Mouse (Mus musculus) midbrain, embryonic 11.5 days (tissue): ENCODE results near the gene Apoc4. TPM values are rescaled to one million over a fixed set of nuclear protein-coding genes. Genes with fewer than 3 reads are reported as not detected.

Source experiments
- ATAC-seq: fragments of 200-750 bp; cut with Nextera tagmentation; 2 replicates; pipeline ENCODE4 v1.8.0; 2017; ENCODE audit warnings: moderate TSS enrichment, moderate library complexity; ENCODE audit not compliant: low FRiP score
- DNase-seq: peaks from one replicate; pipeline ENCODE4 v3.0.0; 2015; ENCODE audit warnings: low spot score; ENCODE audit errors: missing footprints
- H3K27ac ChIP-seq: fragments of 300-500 bp; sonication (generic); 2 replicates; pipeline ENCODE4 v1.5.1; 2014; ENCODE audit warnings: low read depth, low read length
- H3K27me3 ChIP-seq: fragments of 300-500 bp; sonication (generic); 2 replicates; pipeline ENCODE4 v1.6.1; 2014; ENCODE audit warnings: mild to moderate bottlenecking, low read length, moderate library complexity, mixed read lengths; ENCODE audit not compliant: control insufficient read depth, insufficient read depth
- H3K36me3 ChIP-seq: fragments of 300-500 bp; sonication (generic); 2 replicates; pipeline ENCODE4 v1.6.1; 2014; ENCODE audit warnings: mild to moderate bottlenecking, low read length, moderate library complexity, mixed read lengths; ENCODE audit not compliant: control insufficient read depth, insufficient read depth
- H3K4me1 ChIP-seq: fragments of 300-500 bp; sonication (generic); 2 replicates; pipeline ENCODE4 v1.6.1; 2014; ENCODE audit warnings: low read length; ENCODE audit not compliant: control insufficient read depth, insufficient read depth
- H3K4me2 ChIP-seq: fragments of 300-500 bp; sonication (generic); 2 replicates; pipeline ENCODE4 v1.6.1; 2014; ENCODE audit warnings: mild to moderate bottlenecking, moderate library complexity
- H3K4me3 ChIP-seq: fragments of 300-500 bp; sonication (generic); 2 replicates; pipeline ENCODE4 v1.5.1; 2014; ENCODE audit warnings: low read depth, low read length
- H3K9ac ChIP-seq: fragments of 300-500 bp; sonication (generic); 2 replicates; pipeline ENCODE4 v1.6.1; 2014; ENCODE audit warnings: low read length
- H3K9me3 ChIP-seq: fragments of 300-500 bp; sonication (generic); 2 replicates; pipeline ENCODE4 v1.6.1; 2016; ENCODE audit warnings: low read length; ENCODE audit not compliant: control insufficient read depth
- WGBS: fragments of 180-500 bp; shearing (Covaris S2); extraction: QIAGEN DNeasy Blood & Tissue Kit; methylation state at CpG from one replicate; pipeline ENCODE4 v1.1.7; 2014; 5-methylcytosine and 5-hydroxymethylcytosine counted together
- polyA plus RNA-seq: library from polyadenylated mRNA; unstranded; fragments of >200 nt; fragmentation: Nextera tagmentation; extraction: Ambion mirVana; gene quantifications from 2 replicates; pipeline ENCODE4 v1.2.1, GENCODE M21; 2014

Apoc4 gene
- polyA plus RNA-seq, 1 experiment from 2014 or later = not detected

GRCm38 (mm10) chr7:19701069-19701761, 19.9 kb upstream of the Apoc4 start:
- WGBS = 29% methylated on average over 22 of the region's 22 CpGs
- peak; percentile 63 for ATAC-seq
- H3K36me3 ChIP-seq = peaks cover 13% of the 10 kb centered on the region

GRCm38 (mm10) chr7:19700299-19701068, 19.2 kb upstream of the Apoc4 start:
- no peak overlapping the region for H3K4me2 ChIP-seq
- DNase-seq (no peak), ATAC-seq (no peak)
- H3K4me1 ChIP-seq = peaks cover 13% of the 10 kb centered on the region
- WGBS = 58% methylated on average over 12 of the region's 12 CpGs
- H3K9ac ChIP-seq = no peak overlapping the region
- H3K36me3 ChIP-seq = peaks cover 14% of the 10 kb centered on the region
- no peaks in the 10 kb centered on the region for H3K27me3 ChIP-seq
- H3K9me3 ChIP-seq = peaks cover 4% of the 10 kb centered on the region; the same call in 1 of the 2 replicates
- H3K27ac ChIP-seq = no peak overlapping the region
- no peak overlapping the region for H3K4me3 ChIP-seq

More at GRCm38 (mm10) chr7:19701069-19701761, 19.9 kb upstream of the Apoc4 start:
- Histone ChIP-seq H3K4me2 (no peak overlapping the region), H3K4me3 (no peak overlapping the region), H3K9me3 (peaks cover 4% of the 10 kb centered on the region; the same call in 1 of the 2 replicates), H3K27me3 (no peaks in the 10 kb centered on the region), H3K4me1 (peaks cover 13% of the 10 kb centered on the region), H3K9ac (no peak overlapping the region), H3K27ac (no peak overlapping the region)
- peak; percentile 90 for DNase-seq

GRCm38 (mm10) chr7:19699827-19700148, 18.5 kb upstream of the Apoc4 start:
- Histone ChIP-seq H3K27me3 (no peaks in the 10 kb centered on the region), H3K36me3 (peaks cover 14% of the 10 kb centered on the region), H3K4me3 (no peak overlapping the region), H3K4me1 (peaks cover 13% of the 10 kb centered on the region), H3K4me2 (no peak overlapping the region), H3K27ac (no peak overlapping the region), H3K9ac (0 out of 2 replicates have a peak overlapping the region, but pooled peaks have one; percentile 67), H3K9me3 (peaks cover 4% of the 10 kb centered on the region; the same call in 1 of the 2 replicates)
- 81% methylated on average over 4 of the region's 4 CpGs for WGBS
- no peak for ATAC-seq
- DNase-seq = no peak

GRCm38 (mm10) chr7:19698907-19699826, 17.9 kb upstream of the Apoc4 start, which contains the start of gene Apoe:
Apoe (minus strand) TSS chr7:19699188.
- H3K4me3 ChIP-seq = peak within 1 kb of the TSS; percentile 31
- ATAC-seq (peak; percentile 56), DNase-seq (peak; percentile 95)
- WGBS = 1% methylated on average over 19 of the region's 20 CpGs
- no peaks in the 10 kb centered on the region for H3K27me3 ChIP-seq
- H3K4me2 ChIP-seq = peak within 1 kb of the TSS; percentile 65
- H3K9ac ChIP-seq = peak within 1 kb of the TSS; percentile 67
- peaks cover 13% of the 10 kb centered on the region for H3K4me1 ChIP-seq
- H3K36me3 ChIP-seq = peaks cover 14% of the 10 kb centered on the region
- no peak within 1 kb of the TSS for H3K27ac ChIP-seq
- peaks cover 4% of the 10 kb centered on the region; the same call in 1 of the 2 replicates for H3K9me3 ChIP-seq

DNA sequence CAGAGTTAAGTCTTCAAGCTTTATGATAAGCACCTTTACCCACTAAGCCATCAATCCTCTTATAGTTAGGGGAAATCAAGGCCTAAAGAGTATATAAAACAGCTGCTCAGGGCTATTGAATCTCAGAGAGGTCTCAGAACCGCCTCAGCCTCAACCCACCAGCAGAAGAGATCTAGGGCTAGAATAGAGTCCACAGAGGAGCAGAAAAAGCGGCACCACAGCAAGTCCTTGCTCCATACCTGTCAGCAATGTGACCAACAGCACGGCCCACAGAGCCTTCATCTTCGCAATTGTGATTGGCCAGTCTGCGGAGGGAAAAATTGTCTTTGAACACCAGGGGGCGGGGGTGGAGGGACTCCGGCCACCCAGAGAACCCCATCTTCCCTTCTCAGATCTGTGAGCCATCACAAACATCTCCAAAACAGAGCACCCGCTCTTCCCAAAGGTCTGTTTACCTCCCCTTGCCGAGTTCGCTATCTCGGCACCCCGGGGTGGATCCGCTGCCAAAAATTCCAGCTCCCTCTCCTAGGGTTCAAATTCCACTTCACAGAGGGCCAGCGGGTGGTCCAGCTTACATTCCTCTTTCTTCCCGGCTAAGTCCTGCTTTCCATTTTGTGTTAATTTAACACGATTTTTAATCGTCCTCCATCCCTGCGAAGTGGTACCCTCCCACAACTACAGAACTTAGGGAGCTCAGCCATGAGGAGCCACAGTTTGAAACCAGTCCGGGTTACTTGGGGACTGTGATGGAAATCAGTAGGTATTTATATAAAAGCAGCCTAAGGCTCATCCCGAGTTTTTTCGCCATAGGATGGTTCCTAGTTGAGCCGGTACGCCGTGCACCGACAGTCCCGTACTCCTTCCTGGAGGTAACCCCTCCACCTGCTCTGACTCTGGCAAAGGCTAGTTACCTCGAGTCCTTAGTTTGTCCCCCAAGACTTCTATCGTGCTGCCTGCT, 16.9 kb upstream of the Apoc4 start:
- ATAC-seq = no peak
- H3K36me3 ChIP-seq = peaks cover 10% of the 10 kb centered on the region
- peak overlapping the region; percentile 65 for H3K4me2 ChIP-seq
- H3K9me3 ChIP-seq = peaks cover 4% of the 10 kb centered on the region; the same call in 1 of the 2 replicates
- 3% methylated on average over 28 of the region's 28 CpGs for WGBS
- peaks cover 15% of the 10 kb centered on the region for H3K4me1 ChIP-seq
- peak overlapping the region; percentile 31 for H3K4me3 ChIP-seq
- H3K27ac ChIP-seq = no peak overlapping the region
- DNase-seq = peak; percentile 92
- H3K27me3 ChIP-seq = no peaks in the 10 kb centered on the region
- H3K9ac ChIP-seq = peak overlapping the region; percentile 67

DNA sequence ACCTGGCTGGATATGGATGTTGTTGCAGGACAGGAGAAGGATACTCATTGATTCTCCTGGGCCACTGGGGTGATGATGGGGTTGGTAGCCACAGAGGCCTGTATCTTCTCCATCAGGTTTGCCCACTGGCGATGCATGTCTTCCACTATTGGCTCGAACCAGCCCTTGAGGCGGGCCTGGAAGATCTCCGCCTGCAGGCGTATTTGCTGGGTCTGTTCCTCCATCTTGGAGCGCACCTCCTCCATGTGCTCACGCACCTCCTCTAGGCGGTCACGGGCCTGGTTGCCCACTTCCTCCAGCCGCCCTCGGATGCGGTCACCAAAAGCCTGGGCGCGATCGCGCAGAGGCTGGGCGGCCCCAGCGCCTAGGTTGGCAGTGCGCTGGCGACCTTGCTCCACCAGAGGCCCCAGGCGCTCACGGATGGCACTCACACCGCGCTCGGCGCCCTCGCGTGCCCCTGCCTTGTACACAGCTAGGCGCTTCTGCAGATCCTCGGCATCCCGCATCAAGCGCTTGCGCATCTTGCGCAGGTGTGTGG, 15.1 kb upstream of the Apoc4 start:
- Histone ChIP-seq H3K27me3 (no peaks in the 10 kb centered on the region), H3K36me3 (peaks cover 9% of the 10 kb centered on the region), H3K4me1 (peaks cover 17% of the 10 kb centered on the region), H3K4me2 (no peak overlapping the region), H3K4me3 (no peak overlapping the region), H3K27ac (no peak overlapping the region), H3K9me3 (peaks cover 4% of the 10 kb centered on the region; the same call in 1 of the 2 replicates), H3K9ac (no peak overlapping the region)
- DNase-seq = peak; percentile 59
- WGBS = 96% methylated on average over 34 of the region's 34 CpGs
- ATAC-seq = no peak

DNA sequence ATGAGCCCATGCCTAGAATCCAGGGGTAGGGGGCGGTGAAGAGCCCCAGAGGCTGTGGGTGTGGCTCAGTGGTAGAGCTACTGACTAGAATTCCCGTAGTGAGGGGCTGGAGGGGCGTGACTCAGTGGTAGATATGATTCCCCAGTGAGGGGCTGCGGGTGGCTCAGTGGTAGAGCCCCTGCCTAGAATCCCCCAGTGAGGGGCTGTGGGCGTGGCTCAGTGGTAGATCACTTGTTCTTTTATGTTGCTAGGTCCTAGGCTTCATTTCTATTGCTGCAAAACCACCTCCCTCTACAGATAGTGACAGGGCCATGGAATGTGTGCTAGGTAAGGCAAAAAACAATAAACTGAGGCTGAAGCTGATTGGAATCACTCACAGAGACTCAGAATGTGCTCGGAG, 14.6 kb upstream of the Apoc4 start:
- WGBS = 86% methylated on average over 6 of the region's 6 CpGs
- Histone ChIP-seq H3K4me3 (no peak overlapping the region), H3K9me3 (peaks cover 4% of the 10 kb centered on the region; the same call in 1 of the 2 replicates), H3K9ac (no peak overlapping the region), H3K4me2 (no peak overlapping the region), H3K36me3 (peaks cover 9% of the 10 kb centered on the region), H3K27ac (no peak overlapping the region), H3K4me1 (peaks cover 17% of the 10 kb centered on the region), H3K27me3 (no peaks in the 10 kb centered on the region)
- DNase-seq (no peak), ATAC-seq (no peak)

DNA sequence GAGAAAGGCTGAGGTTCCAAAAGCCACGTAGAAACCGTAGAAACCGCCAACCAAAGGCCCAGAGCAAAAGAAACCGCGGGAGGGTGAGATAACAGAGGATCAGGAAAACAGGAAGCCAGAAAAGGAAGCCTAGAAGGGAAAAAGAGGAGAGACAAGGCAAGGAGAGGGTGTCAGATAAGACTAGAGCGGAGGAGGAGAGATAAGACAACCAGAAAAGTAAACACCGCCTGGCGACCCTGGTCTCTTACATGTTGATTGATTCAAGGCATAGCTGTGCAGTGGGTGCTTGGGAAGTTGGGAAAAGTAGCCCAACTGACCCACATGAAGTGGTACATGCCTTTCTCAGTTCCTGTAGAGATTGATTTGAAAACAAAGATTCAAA, 13.9 kb upstream of the Apoc4 start:
- Histone ChIP-seq H3K4me1 (peaks cover 17% of the 10 kb centered on the region), H3K27me3 (no peaks in the 10 kb centered on the region), H3K9me3 (peaks cover 4% of the 10 kb centered on the region; the same call in 1 of the 2 replicates), H3K36me3 (peaks cover 9% of the 10 kb centered on the region), H3K27ac (no peak overlapping the region), H3K4me3 (no peak overlapping the region), H3K4me2 (no peak overlapping the region), H3K9ac (no peak overlapping the region)
- DNase-seq (peak; percentile 77), ATAC-seq (no peak)
- 58% methylated on average over 8 of the region's 8 CpGs for WGBS
